Mouse (Mus musculus) spleen, adult 2 months (tissue): ENCODE data around the gene Cops4. TPM values are rescaled to one million over a fixed set of nuclear protein-coding genes. Genes with fewer than 3 reads are reported as not detected.

ENCODE experiments used
- DNase-seq, 2 experiments: peaks; one replicate each; pipeline versions ENCODE4 v3.0.0 to v3.0.0-alpha.2; 2012 to 2021; ENCODE audit warnings: low spot score in 2 of 2, low read depth in 1 of 2
- H3K27ac ChIP-seq: fragments of 200-500 bp; 2 replicates; pipeline ENCODE4 v1.5.1; 2012; ENCODE audit warnings: low read length, inconsistent platforms; ENCODE audit not compliant: insufficient read depth
- H3K27me3 ChIP-seq: fragments of 200-500 bp; 2 replicates; pipeline ENCODE4 v1.6.1; 2012; ENCODE audit warnings: mild to moderate bottlenecking, moderate library complexity, low read length, inconsistent platforms; ENCODE audit not compliant: control insufficient read depth, insufficient read depth
- H3K36me3 ChIP-seq: fragments of 200-500 bp; 2 replicates; pipeline ENCODE4 v1.6.1; 2012; ENCODE audit warnings: mild to moderate bottlenecking, low read length, inconsistent platforms; ENCODE audit not compliant: control insufficient read depth, insufficient read depth
- H3K4me1 ChIP-seq: fragments of 200-500 bp; 2 replicates; pipeline ENCODE4 v1.6.1; 2011; ENCODE audit warnings: inconsistent platforms; ENCODE audit not compliant: control insufficient read depth, insufficient read depth, insufficient read length
- H3K4me3 ChIP-seq: fragments of 200-500 bp; 2 replicates; pipeline ENCODE4 v1.5.1; 2011; ENCODE audit warnings: mild to moderate bottlenecking, inconsistent platforms; ENCODE audit not compliant: insufficient read depth, insufficient read length; ENCODE audit errors: extremely low read depth
- CTCF ChIP-seq: fragments of 200-500 bp; IDR thresholded peaks from 2 replicates; pipeline ENCODE4 v1.5.1; 2011; ENCODE audit warnings: mild to moderate bottlenecking, inconsistent platforms; ENCODE audit not compliant: insufficient read depth, insufficient read length, insufficient replicate concordance; ENCODE audit errors: extremely low read depth
- POLR2A ChIP-seq: fragments of 200-500 bp; IDR thresholded peaks from 2 replicates; pipeline ENCODE4 v1.6.1; 2011; ENCODE audit warnings: low read depth, low read length, inconsistent platforms
- WGBS: fragments of 180-500 bp; shearing (Covaris S2); methylation state at CpG from one replicate; pipeline ENCODE4 v1.1.7; 2018; 5-methylcytosine and 5-hydroxymethylcytosine counted together
- polyA plus RNA-seq: library from polyadenylated mRNA; depleted of rRNA; stranded (reverse); fragments of >200 nt; gene quantifications from 2 replicates; pipeline ENCODE4 v1.2.3, GENCODE M21; 2012

The Cops4 gene
- polyA plus RNA-seq, 1 experiment: 9.9 TPM

- H3K4me1 ChIP-seq: no peaks in the 10 kb centered on the region
- WGBS: 75% methylated on average over 2 of the region's 2 CpGs
- no peak for DNase-seq
- H3K27me3 ChIP-seq: no peaks in the 10 kb centered on the region
- peaks cover 24% of the 10 kb centered on the region for H3K36me3 ChIP-seq
- no peak overlapping the region for H3K27ac ChIP-seq
- H3K4me3 ChIP-seq: no peak overlapping the region
- TF ChIP-seq CTCF: no peak
- TF ChIP-seq POLR2A: no peak
These were observed 33.8 kb downstream of the Cops4 start for GRCm38 (mm10) chr5:100551952-100552351.

GRCm38 (mm10) chr5:100553426-100553825 lies 35.3 kb downstream of the Cops4 start:
- Histone ChIP-seq H3K36me3 (peaks cover 19% of the 10 kb centered on the region), H3K4me1 (no peaks in the 10 kb centered on the region), H3K27ac (no peak overlapping the region), H3K27me3 (no peaks in the 10 kb centered on the region), H3K4me3 (no peak overlapping the region)
- 81% methylated on average over 8 of the region's 8 CpGs for whole genome bisulfite sequencing
- TF ChIP-seq CTCF: no peak
- no peak for TF ChIP-seq POLR2A
- no peak for DNase-seq

DNA sequence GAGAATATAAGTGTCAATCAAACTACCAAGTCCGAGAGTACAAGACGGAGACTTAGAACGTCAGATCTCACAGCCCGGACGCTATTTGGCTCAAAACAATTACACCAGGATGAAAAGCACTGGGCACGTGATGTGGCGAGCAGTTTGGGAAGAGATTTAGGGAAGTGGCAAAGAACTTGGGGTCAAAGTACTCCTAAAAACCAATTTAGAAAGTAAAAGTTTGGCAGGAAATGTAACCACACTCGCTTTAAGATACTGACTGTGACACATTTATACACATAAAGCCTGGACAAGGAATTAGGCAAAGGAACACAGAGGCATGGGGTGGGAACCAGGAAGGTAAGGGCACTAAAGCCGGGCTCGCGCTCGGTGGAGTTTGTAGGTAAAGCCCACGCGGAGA lies 38.9 kb downstream of the Cops4 start:
- DNase-seq: no peak
- 75% methylated on average over 14 of the region's 14 CpGs for WGBS
- H3K4me1 ChIP-seq: no peaks in the 10 kb centered on the region

GRCm38 (mm10) chr5:100557537-100557936 lies 39.4 kb downstream of the Cops4 start:
- WGBS: 64% methylated on average over 9 of the region's 9 CpGs
- Histone ChIP-seq H3K27ac (no peak overlapping the region), H3K4me3 (no peak overlapping the region), H3K36me3 (peaks cover 25% of the 10 kb centered on the region), H3K27me3 (no peaks in the 10 kb centered on the region), H3K4me1 (peaks cover 2% of the 10 kb centered on the region; the same call in 1 of the 2 replicates)
- DNase-seq: no peak
- TF ChIP-seq CTCF (no peak), POLR2A (no peak)

More for the DNA sequence above, 38.9 kb downstream of the Cops4 start:
- no peaks in the 10 kb centered on the region for H3K27me3 ChIP-seq
- H3K36me3 ChIP-seq: peaks cover 25% of the 10 kb centered on the region
- H3K4me3 ChIP-seq: no peak overlapping the region
- no peak for TF ChIP-seq POLR2A
- TF ChIP-seq CTCF: no peak
- H3K27ac ChIP-seq: no peak overlapping the region

GRCm38 (mm10) chr5:100558783-100559182 lies 40.7 kb downstream of the Cops4 start:
- H3K27ac ChIP-seq: no peak overlapping the region
- no peaks in the 10 kb centered on the region for H3K27me3 ChIP-seq
- H3K4me3 ChIP-seq: no peak overlapping the region
- TF ChIP-seq CTCF (no peak), POLR2A (no peak)
- 82% methylated on average over 3 of the region's 3 CpGs for WGBS
- H3K36me3 ChIP-seq: peaks cover 21% of the 10 kb centered on the region
- no peak for DNase-seq
- peaks cover 12% of the 10 kb centered on the region; the same call in 1 of the 2 replicates for H3K4me1 ChIP-seq

- no peak overlapping the region for H3K27ac ChIP-seq
- H3K4me1 ChIP-seq: peaks cover 17% of the 10 kb centered on the region; the same call in 1 of the 2 replicates
- TF ChIP-seq CTCF: no peak
- TF ChIP-seq POLR2A: no peak
- 81% methylated on average over 7 of the region's 7 CpGs for WGBS
- no peak overlapping the region for H3K4me3 ChIP-seq
- no peaks in the 10 kb centered on the region for H3K27me3 ChIP-seq
- peaks cover 20% of the 10 kb centered on the region for H3K36me3 ChIP-seq
- no peak for DNase-seq
These were observed 41.2 kb downstream of the Cops4 start for GRCm38 (mm10) chr5:100559357-100559756.

DNA sequence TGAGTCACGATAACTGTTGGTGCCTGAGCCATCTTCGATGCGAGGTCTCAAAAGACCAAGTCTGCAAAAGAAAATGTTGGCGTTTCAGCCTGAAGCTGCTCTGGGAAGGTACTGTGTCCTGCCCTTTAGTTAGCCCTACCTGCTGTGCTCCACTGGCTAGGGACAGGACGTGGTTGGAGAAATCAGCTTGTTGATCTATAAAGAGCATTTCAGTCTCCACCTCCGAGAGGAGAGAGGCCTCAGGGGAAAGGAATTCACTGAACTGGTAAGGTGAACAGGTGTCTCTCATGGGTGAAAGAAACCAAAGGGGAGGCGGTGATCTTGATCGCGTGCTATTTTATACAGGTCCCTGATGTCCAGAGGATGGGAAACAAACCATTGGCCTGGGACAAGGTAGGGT lies 44.6 kb downstream of the Cops4 start:
- no peak for TF ChIP-seq POLR2A
- TF ChIP-seq CTCF: no peak
- peak in 1 of 2 experiments; percentile 47 for DNase-seq
- 0 out of 2 replicates have a peak overlapping the region, but pooled peaks have one; percentile 1 for H3K27ac ChIP-seq
- H3K4me3 ChIP-seq: peak overlapping the region; percentile 0; the same call in 1 of the 2 replicates
- peaks cover 10% of the 10 kb centered on the region for H3K36me3 ChIP-seq
- H3K27me3 ChIP-seq: no peaks in the 10 kb centered on the region
- H3K4me1 ChIP-seq: peaks cover 17% of the 10 kb centered on the region
- 46% methylated on average over 9 of the region's 9 CpGs for WGBS
